Mouse (Mus musculus): ENCODE results near the gene Rundc3a.
"Not testable (repeated sequence)": the region's sequence is repeated elsewhere in the genome, so short reads cannot be mapped to it uniquely, and the experiment has no call there.

Gene Rundc3a

DNA sequence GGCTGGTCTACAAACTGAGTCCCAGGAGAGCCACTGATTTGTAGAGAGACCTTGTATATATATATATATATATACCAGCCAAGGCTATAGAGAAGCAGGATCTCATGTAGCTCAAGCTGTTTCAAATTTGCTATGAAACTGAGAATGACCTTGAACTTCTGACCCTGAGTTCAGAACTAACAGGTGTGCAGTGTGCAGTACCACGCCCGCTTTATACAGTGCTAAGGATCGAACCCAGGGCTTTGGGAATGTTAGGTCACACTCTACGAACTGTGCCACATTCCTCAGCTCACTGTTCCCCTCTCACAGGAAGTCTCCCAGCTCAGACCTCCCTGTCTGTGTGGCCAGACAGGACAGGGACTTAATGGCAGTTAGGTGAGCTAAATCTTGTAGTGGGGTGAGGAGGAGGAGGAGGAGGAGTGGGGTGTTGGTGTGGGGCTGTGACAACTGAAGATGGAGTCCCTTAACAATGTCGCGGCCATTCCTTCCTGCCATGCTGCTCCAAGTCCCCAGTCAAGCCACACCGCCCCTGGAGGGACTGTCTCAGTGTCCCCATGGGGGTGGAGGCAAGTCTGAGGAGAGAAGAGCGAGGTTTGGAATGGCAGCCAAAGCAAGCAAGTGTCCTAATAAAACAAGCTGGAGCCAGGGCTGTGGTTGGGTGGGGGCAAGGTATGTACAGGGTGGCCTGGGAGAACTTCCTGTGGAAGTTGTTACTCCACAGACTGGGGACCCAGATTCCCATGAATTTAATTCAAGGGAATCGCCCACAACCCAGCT is 25.5 kb upstream of the Rundc3a start:
- no peak for DNase-seq (ENCODE audit: low spot score in 2 of 2)

GRCm38 (mm10) chr11:102368347-102368746 is 24.9 kb upstream of the Rundc3a start:
- DNase-seq (ENCODE audit: low spot score in 2 of 2) = no peak

- no peak for DNase-seq (ENCODE audit: low spot score in 2 of 2)
These were observed 23.9 kb upstream of the Rundc3a start for GRCm38 (mm10) chr11:102369263-102369662.

- no peak for DNase-seq (ENCODE audit: low spot score in 2 of 2)
These were observed 22.9 kb upstream of the Rundc3a start for GRCm38 (mm10) chr11:102370285-102370684.

DNA sequence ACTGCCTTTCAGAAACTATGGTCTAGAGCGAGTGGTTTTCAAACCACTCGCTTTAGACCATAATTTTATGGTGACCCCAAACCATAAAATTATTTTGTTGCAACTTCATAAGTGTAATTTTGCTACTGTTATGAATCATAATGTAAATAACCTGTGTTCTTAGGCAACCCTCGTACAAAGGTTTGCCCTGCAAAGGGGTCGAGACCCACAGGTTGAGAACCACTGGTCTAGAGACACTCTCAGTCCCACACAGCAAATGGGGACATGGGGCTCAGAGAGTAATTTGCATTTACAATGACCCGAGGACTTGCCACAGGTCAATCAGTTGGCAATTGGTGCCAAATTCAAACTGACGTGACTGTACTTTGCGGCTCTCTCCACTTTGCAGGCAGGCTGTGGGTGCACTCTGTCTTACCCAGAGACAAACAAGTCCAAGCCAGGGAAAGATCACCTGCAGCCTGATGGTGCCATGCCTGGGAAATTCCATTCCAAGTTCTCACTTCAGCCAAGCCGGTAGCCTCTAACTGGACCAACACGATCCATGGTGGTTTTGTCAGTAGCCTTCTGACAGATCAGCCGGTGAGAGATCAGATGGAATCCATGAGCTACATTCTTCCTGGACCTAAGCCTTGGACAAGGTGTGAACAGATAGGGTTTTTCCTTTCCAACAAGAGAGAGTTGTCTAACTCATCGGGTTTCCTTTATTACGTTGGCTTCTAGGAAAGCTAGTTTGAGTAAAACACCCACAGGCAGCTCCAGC is 21.1 kb upstream of the Rundc3a start:
- no peak for DNase-seq (ENCODE audit: low spot score in 2 of 2)

- DNase-seq (ENCODE audit: low spot score in 2 of 2) = no peak
These were observed 20.3 kb upstream of the Rundc3a start for GRCm38 (mm10) chr11:102372936-102373335.

DNA sequence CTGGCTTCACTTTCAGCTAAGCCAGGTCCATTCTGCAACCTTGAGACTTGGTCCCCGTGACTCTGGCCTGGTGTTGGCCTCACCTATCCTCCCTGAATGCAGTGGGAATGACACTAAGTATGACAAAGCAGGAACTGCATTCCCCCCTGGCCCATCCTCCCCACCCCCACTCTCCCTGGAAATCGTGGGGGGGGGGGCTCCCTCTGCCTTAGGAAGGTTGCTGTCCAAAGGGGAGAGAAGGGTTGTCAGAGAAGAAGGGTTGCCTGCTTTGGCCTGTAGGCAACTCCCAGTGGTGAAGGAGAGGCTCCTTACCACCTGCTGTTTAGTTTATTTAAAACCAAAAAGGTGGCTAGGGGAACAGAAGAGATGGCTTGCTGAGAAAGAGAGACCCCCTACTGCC is 19.6 kb upstream of the Rundc3a start:
- DNase-seq (ENCODE audit: low spot score in 2 of 2) = no peak

- DNase-seq (ENCODE audit: low spot score in 2 of 2) = no peak
These were observed 19.0 kb upstream of the Rundc3a start for GRCm38 (mm10) chr11:102374108-102374725.

- DNase-seq (ENCODE audit: low spot score in 2 of 2) = no peak
These were observed 17.7 kb upstream of the Rundc3a start for GRCm38 (mm10) chr11:102375196-102376173.

DNA sequence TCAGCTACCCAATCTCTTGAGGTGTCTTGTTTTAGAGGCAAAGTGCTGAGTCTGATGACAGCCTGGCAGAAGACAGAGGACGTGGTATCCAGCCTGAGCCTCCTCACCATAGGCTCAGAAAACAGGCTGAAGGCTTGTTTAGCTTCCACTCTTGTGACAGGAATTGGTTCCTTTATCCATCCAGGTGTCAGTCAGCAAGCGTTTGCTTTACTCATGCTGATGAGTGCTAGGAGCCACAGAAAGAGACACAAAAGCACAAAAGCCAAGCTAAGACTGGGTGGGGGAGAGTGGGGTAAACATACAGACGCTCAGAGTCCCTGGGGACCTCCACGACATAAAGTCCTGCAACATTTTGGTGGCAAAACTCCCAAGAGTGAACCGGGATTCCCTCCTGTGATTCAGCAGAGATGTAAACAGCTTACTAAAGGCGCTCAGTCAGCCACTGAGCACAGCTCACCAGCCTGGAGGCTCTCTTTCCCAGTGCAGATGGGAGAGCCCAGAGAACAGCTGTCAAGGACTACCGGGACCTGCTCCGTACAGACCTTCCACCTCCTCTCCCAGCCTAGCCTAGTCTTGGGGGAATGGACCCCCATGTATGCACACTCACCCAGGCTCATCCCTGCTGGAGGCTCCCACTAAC is 16.9 kb upstream of the Rundc3a start:
- no peak for DNase-seq (ENCODE audit: low spot score in 2 of 2)

- no peak for DNase-seq (ENCODE audit: low spot score in 2 of 2)
These were observed 16.0 kb upstream of the Rundc3a start for GRCm38 (mm10) chr11:102377186-102377585.

- no peak for DNase-seq (ENCODE audit: low spot score in 2 of 2)
These were observed 13.1 kb upstream of the Rundc3a start for GRCm38 (mm10) chr11:102380091-102380490.

DNA sequence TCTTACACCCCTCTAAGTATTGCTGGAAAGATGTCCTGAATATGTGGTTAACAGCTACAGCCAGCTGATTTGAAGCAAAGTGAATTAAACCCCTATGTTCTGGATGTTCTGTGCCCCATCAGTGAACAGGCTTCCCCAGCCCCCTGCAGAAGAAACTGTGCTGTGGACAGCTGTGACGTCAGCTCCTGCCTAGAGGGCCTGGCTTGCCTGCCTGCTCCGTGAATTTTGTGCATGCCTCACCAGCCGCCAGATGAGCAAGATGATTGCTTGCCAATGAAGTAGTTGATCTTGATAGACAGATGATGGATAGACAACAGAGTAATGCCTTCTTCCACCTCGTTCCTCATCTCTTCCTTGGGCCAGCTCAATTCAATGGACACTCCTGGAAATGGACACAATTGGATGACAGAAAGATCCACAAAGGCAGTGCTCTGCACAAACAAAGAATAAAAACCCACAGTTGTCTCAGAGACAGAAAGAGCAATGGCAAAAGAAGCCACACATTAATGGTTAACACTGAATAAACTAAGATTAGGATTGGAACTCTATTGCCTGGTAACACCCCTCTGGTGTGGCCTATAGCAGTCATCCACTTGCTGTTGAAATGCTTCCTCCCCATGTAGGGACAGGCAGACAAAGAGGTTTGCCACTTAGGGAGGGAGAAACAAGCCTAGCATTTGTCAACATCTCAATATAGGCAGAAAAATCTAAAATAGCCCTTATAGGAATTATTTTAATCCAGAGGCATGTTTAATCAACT is 11.7 kb upstream of the Rundc3a start:
- DNase-seq (ENCODE audit: low spot score in 2 of 2) = no peak

DNA sequence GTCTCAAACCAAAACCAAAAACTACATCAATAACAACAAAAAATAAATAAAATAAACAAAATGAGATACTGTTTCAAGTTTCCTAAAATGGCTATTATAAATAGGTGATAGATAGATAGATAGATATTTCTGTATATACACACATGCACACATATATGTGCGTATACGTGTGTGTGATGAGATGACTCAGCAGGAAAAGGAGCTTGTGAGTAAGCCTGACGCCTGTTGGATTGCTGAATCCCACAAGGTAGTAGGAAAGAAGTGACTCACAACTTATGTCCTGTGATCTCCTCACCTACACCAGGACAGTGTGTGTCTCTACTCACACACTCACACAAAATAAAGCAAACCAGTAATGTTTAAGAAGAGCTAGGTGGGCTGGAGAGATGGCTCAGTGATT is 10.4 kb upstream of the Rundc3a start:
- DNase-seq (ENCODE audit: low spot score in 2 of 2) = no peak

DNA sequence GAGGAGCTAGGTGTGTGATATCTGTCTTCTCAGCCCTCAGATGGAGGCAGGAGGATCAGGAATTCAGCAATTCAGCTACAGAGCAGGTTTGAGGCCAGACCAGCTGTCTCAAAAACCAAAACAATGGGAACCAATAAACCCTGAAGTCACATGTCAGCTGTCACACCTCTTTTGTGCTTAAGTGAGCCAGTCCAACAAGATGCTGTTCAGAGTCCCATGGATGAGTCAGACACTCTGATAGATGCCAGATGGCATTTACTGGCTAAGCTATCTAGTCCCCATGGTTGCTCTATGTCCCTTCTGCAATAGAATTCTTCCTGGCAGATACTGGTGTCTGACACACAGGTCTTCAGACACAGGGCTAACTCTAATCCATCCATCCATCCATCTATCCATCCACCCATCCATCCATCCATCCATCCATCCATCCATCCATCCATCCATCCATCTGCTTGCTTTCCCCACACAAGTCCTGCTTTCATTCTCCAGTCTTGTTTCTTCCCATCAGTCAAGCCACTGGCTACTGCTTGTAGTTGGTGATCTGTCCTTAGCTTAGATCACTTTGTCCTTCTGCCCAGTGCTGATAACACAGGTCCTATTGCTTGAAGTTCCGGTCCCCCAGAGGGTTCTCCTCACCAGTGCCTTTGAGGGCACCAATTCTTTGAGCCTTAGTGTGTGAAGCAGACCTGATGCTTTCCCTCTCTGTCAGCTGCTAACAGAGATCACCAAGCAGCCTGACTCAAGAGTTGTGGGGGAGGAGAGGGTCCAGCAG is 9.7 kb upstream of the Rundc3a start:
- DNase-seq (ENCODE audit: low spot score in 2 of 2) = no peak

GRCm38 (mm10) chr11:102384418-102384817 is 8.8 kb upstream of the Rundc3a start:
- DNase-seq (ENCODE audit: low spot score in 2 of 2) = no peak

- DNase-seq (ENCODE audit: low spot score in 2 of 2) = no peak
These were observed 8.1 kb upstream of the Rundc3a start for GRCm38 (mm10) chr11:102385075-102385474.

GRCm38 (mm10) chr11:102386121-102386520 is 7.1 kb upstream of the Rundc3a start:
- DNase-seq (ENCODE audit: low spot score in 2 of 2) = no peak

GRCm38 (mm10) chr11:102389436-102389835 is 3.8 kb upstream of the Rundc3a start:
- not testable (repeated sequence) for DNase-seq (ENCODE audit: low spot score in 2 of 2)

Data from thymus, postnatal 10 days (tissue).